Mouse (Mus musculus) heart, embryonic 12.5 days (tissue): ENCODE measurements around the gene Mgrn1. TPM values are rescaled to one million over a fixed set of nuclear protein-coding genes. Genes with fewer than 3 reads are reported as not detected.

ENCODE experiments used
- ATAC-seq: fragments of 200-750 bp; cut with Nextera tagmentation; 2 replicates; pipeline ENCODE4 v1.8.0; 2017; ENCODE audit warnings: moderate TSS enrichment, moderate library complexity; ENCODE audit not compliant: insufficient number of reproducible peaks, low FRiP score
- H3K27ac ChIP-seq: fragments of 300-500 bp; sonication (generic); 2 replicates; pipeline ENCODE4 v1.5.1; 2016; ENCODE audit warnings: mild to moderate bottlenecking, moderate library complexity; ENCODE audit not compliant: poor library complexity, severe bottlenecking
- H3K27me3 ChIP-seq: fragments of 300-500 bp; sonication (generic); replicated peaks from 2 replicates; pipeline ENCODE4 v1.6.1; 2016; ENCODE audit warnings: mild to moderate bottlenecking, moderate library complexity
- H3K36me3 ChIP-seq: fragments of 300-500 bp; sonication (generic); 2 replicates; pipeline ENCODE4 v1.6.1; 2016; ENCODE audit warnings: mild to moderate bottlenecking, moderate library complexity
- H3K4me1 ChIP-seq: fragments of 300-500 bp; sonication (generic); replicated peaks from 2 replicates; pipeline ENCODE4 v1.6.1; 2016; ENCODE audit warnings: mild to moderate bottlenecking
- H3K4me2 ChIP-seq: fragments of 300-500 bp; sonication (generic); 2 replicates; pipeline ENCODE4 v1.6.1; 2016; ENCODE audit warnings: mild to moderate bottlenecking, moderate library complexity
- H3K4me3 ChIP-seq: fragments of 300-500 bp; sonication (generic); 2 replicates; pipeline ENCODE4 v1.5.1; 2016; ENCODE audit warnings: mild to moderate bottlenecking
- H3K9ac ChIP-seq: fragments of 300-500 bp; sonication (generic); 2 replicates; pipeline ENCODE4 v1.6.1; 2016; ENCODE audit warnings: mild to moderate bottlenecking, moderate library complexity
- H3K9me3 ChIP-seq: fragments of 300-500 bp; sonication (generic); replicated peaks from 2 replicates; pipeline ENCODE4 v1.6.1; 2016; ENCODE audit warnings: mild to moderate bottlenecking, moderate library complexity
- WGBS: fragments of 180-500 bp; shearing (Covaris S2); methylation state at CpG from one replicate; pipeline ENCODE4 v1.1.7; 2016; 5-methylcytosine and 5-hydroxymethylcytosine counted together
- polyA plus RNA-seq: library from polyadenylated mRNA; unstranded; fragments of >200 nt; fragmentation: Nextera tagmentation; extraction: Ambion mirVana; gene quantifications from 2 replicates; pipeline ENCODE4 v1.2.1, GENCODE M21; 2016

Gene Mgrn1
- 114 and 116 TPM in 2 replicates for polyA plus RNA-seq

DNA sequence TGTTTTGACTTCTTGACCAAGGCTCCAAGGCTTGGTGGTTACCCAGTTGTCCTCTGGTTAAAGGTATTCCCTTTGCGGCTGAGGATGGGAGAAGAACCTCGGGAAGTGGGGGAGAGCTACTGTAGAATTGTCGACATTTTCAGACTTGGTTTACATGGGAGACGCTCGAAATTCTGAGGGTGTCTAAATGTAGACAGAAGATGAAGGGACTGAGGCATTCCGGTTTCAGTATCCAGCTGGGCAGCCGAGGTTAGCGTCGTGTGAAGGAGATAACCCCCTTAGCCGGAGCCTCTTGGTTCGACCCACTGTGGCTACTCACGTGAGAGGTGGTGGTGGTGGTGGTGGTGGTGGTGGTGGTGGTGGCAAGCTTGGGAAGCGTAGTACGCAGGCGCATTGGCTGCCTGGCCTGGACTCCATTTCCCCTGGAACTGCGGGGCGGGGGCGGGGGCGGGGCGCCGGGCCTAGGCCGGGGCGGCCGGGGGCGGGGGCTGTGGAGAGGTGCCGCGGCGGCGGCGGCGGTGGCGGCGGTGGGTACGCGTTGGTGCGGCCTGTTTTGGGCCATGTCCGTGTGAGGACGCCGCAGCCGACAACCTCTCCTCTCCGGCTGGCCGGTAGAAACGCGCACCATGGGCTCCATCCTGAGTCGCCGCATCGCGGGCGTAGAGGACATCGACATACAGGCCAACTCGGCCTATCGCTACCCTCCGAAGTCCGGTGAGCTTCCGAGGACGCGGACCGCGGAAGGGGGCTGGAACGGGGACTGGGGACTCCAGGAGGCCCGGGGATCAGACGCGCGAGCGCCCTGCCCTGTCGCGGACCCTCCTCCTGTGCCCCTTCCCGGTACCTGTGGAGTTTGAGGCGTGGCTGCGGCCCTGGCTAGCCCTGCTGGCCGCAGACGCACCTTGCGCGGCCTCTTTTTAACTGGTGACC is at the start of gene Mgrn1:
Gene Mgrn1 (plus strand): TSS at position 490 of the 930 bp plus-strand sequence.
- Histone ChIP-seq H3K9ac (peak within 1 kb of the TSS; percentile 97), H3K36me3 (peaks cover 2% of the 10 kb centered on the region; the same call in 1 of the 2 replicates), H3K27ac (peak within 1 kb of the TSS; percentile 91), H3K9me3 (no peaks in the 10 kb centered on the region), H3K4me2 (peak within 1 kb of the TSS; percentile 73), H3K4me3 (peak within 1 kb of the TSS; percentile 97), H3K4me1 (peaks cover 43% of the 10 kb centered on the region), H3K27me3 (no peaks in the 10 kb centered on the region)
- under 1% methylated on average over 61 of the region's 74 CpGs for WGBS
- peak; percentile 91 for ATAC-seq

DNA sequence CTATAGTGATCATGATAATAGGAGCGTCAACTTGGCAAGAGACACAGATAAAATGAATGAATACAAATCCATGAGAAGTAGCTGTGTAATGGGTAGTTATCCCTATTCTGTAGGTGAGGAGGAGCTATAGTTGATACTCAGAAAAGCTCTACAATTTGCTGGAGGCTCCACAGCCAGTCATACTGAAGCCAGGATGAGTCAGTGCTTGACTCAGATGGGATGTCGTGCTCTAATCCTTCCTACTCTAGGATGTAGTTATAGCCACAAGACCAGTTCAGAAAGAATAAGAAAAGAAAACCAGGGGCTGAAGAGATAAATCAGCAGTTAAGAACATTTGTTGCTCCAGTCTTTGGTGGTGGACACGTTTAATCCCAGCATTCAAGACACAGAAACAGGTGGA is 48.4 kb upstream of the Mgrn1 start:
- no peak for ATAC-seq
- Histone ChIP-seq H3K9ac (no peak overlapping the region), H3K4me3 (no peak overlapping the region), H3K4me2 (no peak overlapping the region), H3K36me3 (no peaks in the 10 kb centered on the region), H3K27me3 (no peaks in the 10 kb centered on the region), H3K9me3 (no peaks in the 10 kb centered on the region), H3K4me1 (no peaks in the 10 kb centered on the region), H3K27ac (no peak overlapping the region)
- WGBS = 73% methylated on average over 3 of the region's 3 CpGs

DNA sequence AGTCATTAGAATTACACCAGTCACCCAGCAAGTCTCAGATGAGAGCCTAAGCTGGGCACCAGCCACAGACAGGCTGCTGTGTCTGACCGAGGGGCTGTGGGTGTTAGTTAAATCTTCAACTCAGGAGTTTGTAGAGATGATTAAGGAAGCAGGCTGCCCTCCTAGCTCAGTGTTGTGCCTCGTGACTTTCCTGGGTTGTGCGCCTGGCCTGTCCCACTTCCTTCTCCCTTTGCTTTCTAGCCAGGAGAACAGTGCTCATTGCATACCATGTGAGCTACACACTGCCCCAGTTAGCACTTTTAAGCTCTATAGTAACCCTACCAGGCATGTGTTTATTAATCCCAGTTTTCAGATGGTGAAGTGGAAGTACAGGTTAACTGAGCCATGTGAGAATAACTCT is 46.5 kb upstream of the Mgrn1 start:
- Histone ChIP-seq H3K27ac (no peak overlapping the region), H3K36me3 (no peaks in the 10 kb centered on the region), H3K9ac (no peak overlapping the region), H3K27me3 (no peaks in the 10 kb centered on the region), H3K4me2 (no peak overlapping the region), H3K9me3 (no peaks in the 10 kb centered on the region), H3K4me3 (no peak overlapping the region), H3K4me1 (no peaks in the 10 kb centered on the region)
- 66% methylated on average over 3 of the region's 3 CpGs for WGBS
- ATAC-seq = no peak

DNA sequence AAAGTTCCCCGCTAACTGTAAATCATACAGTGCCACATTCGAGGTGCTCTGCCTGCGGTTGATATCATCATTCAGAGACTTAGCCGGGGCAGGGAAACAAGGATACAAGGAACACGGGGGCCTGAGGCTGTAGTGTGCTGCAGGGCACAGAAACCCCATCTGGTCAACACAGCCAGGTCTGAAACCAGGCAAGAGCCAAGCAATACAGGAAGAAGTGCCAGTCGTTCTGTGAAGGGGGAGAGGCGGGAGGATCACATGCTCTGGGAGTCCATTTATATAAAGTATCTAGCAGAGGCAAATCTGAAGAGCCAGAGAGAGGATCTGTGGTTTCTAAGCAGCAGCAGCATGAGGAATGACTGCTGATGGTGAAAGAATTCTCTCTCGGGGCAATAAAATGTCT is 45.8 kb upstream of the Mgrn1 start:
- no peak overlapping the region for H3K4me2 ChIP-seq
- no peaks in the 10 kb centered on the region for H3K36me3 ChIP-seq
- ATAC-seq = no peak
- WGBS = 81% methylated on average over 8 of the region's 8 CpGs
- H3K4me3 ChIP-seq = no peak overlapping the region
- no peaks in the 10 kb centered on the region for H3K27me3 ChIP-seq
- H3K9me3 ChIP-seq = no peaks in the 10 kb centered on the region
- no peak overlapping the region for H3K27ac ChIP-seq
- H3K4me1 ChIP-seq = no peaks in the 10 kb centered on the region
- H3K9ac ChIP-seq = no peak overlapping the region

DNA sequence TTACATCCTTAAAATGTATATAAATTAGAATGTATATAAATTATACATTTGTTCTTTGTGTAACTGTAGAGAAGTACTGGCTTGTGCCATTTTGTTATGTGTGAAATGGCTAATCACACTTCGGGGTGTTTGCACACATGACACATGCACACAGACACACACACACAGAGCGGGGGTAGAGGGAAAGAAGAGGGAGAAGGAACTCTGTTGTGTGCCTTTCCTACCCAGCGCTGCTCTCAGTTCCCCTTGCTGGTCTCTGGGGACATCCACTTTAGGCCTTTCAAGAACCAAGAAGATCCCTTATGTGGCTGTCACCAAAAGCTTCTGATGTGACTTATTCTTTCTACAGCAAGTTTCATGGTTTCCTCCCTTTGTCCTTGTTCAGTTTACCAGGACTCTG is 39.0 kb upstream of the Mgrn1 start:
- H3K9me3 ChIP-seq = no peaks in the 10 kb centered on the region
- no peak overlapping the region for H3K9ac ChIP-seq
- WGBS = 77% methylated on average over 3 of the region's 3 CpGs
- no peaks in the 10 kb centered on the region for H3K4me1 ChIP-seq
- H3K27ac ChIP-seq = no peak overlapping the region
- no peaks in the 10 kb centered on the region for H3K36me3 ChIP-seq
- H3K4me2 ChIP-seq = no peak overlapping the region
- H3K4me3 ChIP-seq = no peak overlapping the region
- no peaks in the 10 kb centered on the region for H3K27me3 ChIP-seq
- no peak for ATAC-seq

DNA sequence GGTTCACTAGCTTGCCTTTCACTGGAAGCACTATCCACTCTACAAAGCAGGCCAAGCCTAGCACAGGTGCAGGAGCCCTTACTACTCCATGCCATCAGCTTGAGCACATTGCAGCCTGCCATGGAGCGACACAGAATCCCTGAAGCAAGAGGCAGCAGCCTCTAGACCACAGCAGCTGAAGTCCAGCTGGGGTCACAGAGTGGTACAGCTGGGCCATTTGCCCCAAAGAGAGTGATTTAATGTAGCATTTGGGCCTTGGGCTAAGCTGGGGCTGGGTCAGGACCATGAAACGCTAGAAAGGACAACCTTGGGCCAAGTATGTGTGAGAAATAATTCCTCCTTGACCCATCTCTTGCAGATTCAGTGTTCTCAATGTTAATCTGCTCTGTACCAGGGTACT is 38.0 kb upstream of the Mgrn1 start:
- no peak overlapping the region for H3K27ac ChIP-seq
- no peak overlapping the region for H3K4me3 ChIP-seq
- H3K27me3 ChIP-seq = no peaks in the 10 kb centered on the region
- H3K9ac ChIP-seq = no peak overlapping the region
- ATAC-seq = no peak
- H3K9me3 ChIP-seq = no peaks in the 10 kb centered on the region
- 77% methylated on average over 2 of the region's 2 CpGs for WGBS
- no peaks in the 10 kb centered on the region for H3K36me3 ChIP-seq
- no peak overlapping the region for H3K4me2 ChIP-seq
- H3K4me1 ChIP-seq = no peaks in the 10 kb centered on the region

DNA sequence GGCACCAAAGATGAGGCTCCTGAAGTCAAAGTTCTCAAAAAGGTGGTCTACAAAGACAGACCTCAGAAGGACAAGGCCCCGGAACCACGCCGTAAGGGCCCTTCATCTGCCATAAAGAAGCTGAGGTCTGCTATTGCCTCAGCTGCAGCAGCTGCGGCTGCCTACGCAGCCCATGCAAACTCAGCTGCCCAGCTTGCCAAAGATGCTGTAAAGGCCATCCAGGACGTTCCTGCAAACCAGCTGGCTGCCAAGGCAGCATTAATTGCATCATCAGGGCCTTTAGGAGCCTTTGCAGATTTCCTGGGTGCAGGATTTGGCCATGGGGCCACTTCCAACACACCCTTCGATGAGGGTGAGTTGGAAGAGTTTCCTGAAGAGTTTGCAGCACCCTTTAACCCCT is 35.7 kb upstream of the Mgrn1 start:
- no peak overlapping the region for H3K9ac ChIP-seq
- no peak overlapping the region for H3K4me3 ChIP-seq
- H3K9me3 ChIP-seq = no peaks in the 10 kb centered on the region
- no peak for ATAC-seq
- no peak overlapping the region for H3K4me2 ChIP-seq
- no peak overlapping the region for H3K27ac ChIP-seq
- 0 out of 2 replicates have a peak, but pooled peaks cover 6% of the 10 kb centered on the region for H3K4me1 ChIP-seq
- no peaks in the 10 kb centered on the region for H3K27me3 ChIP-seq
- WGBS = 74% methylated on average over 7 of the region's 7 CpGs
- no peaks in the 10 kb centered on the region for H3K36me3 ChIP-seq

DNA sequence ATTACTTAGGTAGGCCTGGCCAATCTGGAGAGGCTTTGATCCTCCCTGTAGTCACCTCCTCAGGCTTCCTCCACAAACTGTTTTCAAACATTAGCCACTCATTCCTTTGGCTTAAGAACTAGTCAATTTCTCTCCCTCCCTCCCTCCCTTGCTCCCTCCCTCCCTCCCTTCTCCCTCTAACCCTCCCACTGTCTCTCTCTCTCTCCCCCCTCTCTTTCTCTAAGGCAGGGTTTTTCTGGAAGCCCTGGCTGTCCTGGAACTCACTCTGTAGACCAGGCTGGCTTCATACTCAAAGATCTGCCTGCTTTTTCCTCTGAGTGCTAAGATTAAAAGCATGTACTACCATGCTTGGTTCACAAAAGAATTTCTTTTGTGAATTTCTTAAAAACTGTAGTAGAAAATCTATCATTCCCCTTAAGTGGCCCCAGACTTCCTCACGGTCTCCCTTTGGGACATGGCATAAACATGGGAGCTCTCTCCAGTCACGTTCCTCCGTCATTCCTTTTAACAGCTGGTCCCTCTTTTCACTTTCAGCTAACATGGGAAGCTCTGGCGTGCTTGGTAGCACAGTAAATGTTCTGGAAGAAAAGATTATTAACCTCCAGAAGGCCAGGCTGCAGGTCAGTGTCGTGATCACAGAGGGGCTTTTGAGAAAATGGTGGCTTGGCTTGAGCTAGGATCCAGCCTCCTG is 35.0 kb upstream of the Mgrn1 start:
- no peaks in the 10 kb centered on the region for H3K36me3 ChIP-seq
- H3K4me2 ChIP-seq = no peak overlapping the region
- H3K4me1 ChIP-seq = 0 out of 2 replicates have a peak, but pooled peaks cover 6% of the 10 kb centered on the region
- H3K9me3 ChIP-seq = no peaks in the 10 kb centered on the region
- no peak overlapping the region for H3K9ac ChIP-seq
- 57% methylated on average over 5 of the region's 5 CpGs for WGBS
- no peak for ATAC-seq
- no peak overlapping the region for H3K27ac ChIP-seq
- no peaks in the 10 kb centered on the region for H3K27me3 ChIP-seq
- H3K4me3 ChIP-seq = no peak overlapping the region

DNA sequence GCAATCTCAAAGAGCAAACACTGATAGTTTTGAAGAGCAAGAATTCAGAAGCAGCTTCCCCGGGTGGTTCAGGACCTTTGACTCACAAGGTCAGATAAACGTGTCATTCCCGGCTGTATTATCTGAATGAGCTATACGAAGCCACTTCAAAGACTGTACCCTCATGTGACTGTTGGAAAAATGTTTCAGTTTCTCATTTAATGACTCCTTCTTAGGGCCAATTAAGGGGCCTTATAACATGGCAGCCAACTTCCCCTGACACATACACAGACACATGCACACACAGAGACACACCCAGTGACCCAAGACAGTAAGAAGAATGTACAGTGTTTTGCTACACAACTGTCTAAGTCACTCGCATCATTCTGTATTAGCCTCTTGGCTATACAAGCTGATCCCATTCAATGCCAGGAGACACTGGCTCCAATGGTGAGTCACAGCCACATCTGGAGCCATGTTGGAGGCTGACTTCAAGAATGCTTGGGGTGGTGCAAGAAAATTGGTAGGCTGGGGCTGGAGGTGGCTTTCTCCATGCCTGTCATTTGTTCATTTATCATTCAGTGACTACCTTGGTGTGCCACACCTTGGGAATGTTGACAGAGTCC is 30.9 kb upstream of the Mgrn1 start:
- ATAC-seq = no peak
- WGBS = 26% methylated on average over 5 of the region's 5 CpGs
- 0 out of 2 replicates have a peak, but pooled peaks cover 6% of the 10 kb centered on the region for H3K4me1 ChIP-seq

DNA sequence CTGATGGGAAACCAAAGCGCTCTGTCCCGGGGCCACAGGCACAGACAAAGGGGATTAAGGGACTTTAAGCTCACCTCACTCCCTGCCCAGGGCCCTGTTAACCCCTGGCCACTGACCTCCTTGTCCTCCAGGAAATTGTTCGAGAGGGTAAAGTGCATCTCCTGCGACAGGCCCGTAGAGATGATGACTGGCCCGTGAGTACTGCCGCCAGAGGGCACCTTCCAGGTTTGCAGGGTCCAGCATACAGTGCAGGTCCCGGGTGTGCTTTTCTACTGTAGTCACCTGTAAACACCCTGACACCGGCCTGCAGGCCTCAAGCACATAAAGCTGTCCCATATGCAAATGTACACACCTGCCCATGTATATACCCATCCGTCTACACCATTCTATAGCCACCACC is 24.7 kb upstream of the Mgrn1 start:
- no peak overlapping the region for H3K4me3 ChIP-seq
- 44% methylated on average over 10 of the region's 10 CpGs for WGBS
- H3K4me2 ChIP-seq = no peak overlapping the region
- H3K9me3 ChIP-seq = no peaks in the 10 kb centered on the region
- ATAC-seq = no peak
- no peaks in the 10 kb centered on the region for H3K27me3 ChIP-seq
- no peaks in the 10 kb centered on the region for H3K36me3 ChIP-seq
- H3K4me1 ChIP-seq = peaks cover 20% of the 10 kb centered on the region
- no peak overlapping the region for H3K9ac ChIP-seq
- H3K27ac ChIP-seq = no peak overlapping the region

More for the DNA sequence above, 30.9 kb upstream of the Mgrn1 start:
- H3K27ac ChIP-seq = no peak overlapping the region
- no peaks in the 10 kb centered on the region for H3K27me3 ChIP-seq
- no peak overlapping the region for H3K9ac ChIP-seq
- H3K36me3 ChIP-seq = no peaks in the 10 kb centered on the region
- no peak overlapping the region for H3K4me2 ChIP-seq
- no peaks in the 10 kb centered on the region for H3K9me3 ChIP-seq
- no peak overlapping the region for H3K4me3 ChIP-seq
